Mouse (Mus musculus) lung, postnatal 14 days (tissue): Measurements from ENCODE around the gene Kcna3.

Experiments
- DNase-seq: peaks from one replicate; pipeline ENCODE4 v3.0.0; 2021

The Kcna3 gene

DNA sequence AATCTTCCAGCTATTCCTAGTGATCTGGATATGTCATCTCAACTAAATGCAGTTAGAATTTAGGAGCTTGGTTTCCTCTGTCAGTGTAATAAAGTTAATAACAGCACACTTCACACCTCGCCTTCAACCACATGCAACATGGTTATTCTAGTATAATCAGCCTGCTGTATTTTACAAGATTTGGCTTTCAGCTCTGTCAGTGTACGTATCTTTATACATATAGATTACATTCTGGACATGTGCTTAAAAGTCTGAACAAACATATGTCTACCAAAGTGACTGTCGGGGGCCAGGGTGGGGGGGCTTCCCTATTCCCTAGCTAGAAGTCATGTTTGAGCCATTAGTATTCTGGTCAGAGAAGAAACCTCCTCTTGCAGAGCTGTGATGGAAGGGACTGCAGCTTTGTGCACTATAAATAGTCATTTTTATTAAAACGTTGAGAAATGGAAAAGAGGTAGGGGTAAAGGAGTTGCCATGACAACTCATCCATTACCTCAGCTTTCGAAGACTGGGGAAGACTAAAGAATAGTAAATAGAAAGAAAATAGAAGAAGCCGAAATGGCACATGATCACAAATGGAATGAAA lies 29.6 kb downstream of the Kcna3 start:
- DNase-seq, result no peak

DNA sequence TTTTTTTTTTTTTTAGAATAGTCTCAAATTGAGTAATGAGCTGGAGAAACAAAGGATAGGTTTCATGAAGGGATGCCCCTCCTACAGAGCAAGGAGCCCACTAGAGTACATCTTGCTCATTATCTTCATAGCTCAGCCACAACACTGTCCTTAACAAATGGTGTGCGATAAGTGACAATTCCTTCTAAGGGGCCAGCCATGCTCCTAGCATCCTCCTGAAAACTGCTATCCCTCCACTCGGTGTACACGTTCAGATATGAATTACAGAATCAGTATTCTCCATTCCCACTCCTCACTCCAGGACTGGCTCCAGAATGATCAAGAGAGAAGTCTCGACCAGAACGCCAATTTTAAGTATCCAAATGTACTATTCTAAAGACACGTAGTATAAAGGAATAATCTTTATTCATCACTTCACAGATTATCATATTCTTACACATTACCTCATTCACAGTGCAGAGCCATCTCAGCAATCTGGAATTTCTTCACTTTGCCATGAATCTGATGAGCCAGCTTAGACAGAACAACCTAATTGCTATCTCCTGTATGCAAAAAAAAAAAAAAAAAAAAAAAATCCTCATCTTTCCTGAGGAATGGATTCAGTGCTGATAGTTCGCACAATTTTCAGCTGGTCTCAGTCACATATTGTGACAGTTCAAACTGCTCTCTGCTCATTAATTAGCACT lies 30.3 kb downstream of the Kcna3 start:
- no peak for DNase-seq

DNA sequence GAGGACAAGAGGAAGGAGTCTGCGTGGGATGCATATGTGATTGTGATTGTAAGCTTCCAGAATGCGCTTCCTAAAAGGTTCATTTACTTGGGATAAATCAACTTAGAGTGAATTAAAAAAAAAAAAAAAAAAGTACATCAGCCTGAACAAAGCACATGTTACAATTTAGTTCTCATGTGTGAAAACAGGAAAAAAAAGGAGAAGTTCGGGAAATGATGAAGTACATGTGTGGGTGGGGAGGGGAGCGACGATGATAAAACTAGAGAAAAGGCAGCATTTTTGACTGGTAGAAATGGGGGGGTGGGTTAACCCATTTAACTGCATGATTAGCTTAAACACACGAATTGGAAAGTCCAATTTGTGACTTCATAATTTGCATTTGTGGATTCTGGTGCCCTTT lies 31.3 kb downstream of the Kcna3 start:
- no peak for DNase-seq

DNA sequence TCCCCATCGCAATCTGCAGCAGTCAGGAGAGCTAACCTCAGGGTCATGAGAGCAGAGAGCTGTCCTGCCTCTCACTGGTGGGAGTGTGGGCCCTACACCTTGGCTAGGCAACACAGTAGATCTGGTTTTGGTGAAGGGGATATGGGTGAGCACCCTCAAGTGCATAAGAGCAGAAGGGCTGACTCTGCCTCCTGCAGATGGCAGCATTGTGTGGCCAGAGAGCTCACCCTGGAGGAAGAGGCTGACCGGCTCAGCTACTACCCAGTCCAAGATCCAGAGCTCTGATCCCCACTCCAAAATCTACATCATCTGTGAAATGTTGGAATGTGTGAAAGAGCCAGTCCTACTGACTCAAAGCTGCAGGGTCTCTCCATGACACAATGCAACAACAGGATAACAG lies 37.9 kb downstream of the Kcna3 start:
- DNase-seq, result no peak

DNA sequence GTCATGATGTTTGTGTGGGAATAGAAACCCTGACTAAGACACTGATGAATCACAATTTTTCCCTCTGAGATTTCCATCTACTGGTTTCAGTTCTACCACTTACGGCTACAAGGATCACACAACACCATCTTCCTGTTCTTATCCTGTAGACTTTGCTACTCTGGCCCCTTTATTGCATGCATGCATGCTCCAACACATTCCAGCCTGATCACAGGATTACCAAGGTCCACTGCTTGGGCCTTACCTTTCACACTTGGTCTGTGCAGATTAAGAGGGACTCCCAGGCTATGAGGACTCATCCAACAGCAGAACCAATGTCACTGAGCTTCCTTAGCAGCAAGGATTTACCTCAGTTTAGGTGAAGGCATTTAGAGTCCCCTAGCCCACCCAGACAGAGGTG lies 39.7 kb downstream of the Kcna3 start:
- no peak for DNase-seq

DNA sequence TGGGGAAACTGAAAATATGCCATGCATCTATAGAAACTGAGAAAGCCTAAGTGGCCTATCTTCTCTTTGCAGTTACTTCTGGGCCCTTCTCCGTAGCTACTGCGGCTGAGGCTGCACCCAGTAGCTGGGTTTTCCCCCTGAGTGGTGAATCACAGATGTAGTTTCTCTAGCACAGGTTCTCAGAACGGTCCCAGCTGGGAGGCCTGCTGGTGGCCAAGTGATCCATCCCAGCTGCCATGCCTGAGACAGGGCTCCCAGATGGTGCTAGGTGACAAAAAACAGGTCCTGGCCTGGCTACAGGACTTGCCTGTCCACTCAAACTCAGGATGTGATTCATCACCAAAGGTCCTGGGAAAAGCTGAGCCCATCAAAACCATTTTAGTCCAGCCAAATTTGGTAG lies 40.7 kb downstream of the Kcna3 start:
- DNase-seq, result peak; percentile 70

DNA sequence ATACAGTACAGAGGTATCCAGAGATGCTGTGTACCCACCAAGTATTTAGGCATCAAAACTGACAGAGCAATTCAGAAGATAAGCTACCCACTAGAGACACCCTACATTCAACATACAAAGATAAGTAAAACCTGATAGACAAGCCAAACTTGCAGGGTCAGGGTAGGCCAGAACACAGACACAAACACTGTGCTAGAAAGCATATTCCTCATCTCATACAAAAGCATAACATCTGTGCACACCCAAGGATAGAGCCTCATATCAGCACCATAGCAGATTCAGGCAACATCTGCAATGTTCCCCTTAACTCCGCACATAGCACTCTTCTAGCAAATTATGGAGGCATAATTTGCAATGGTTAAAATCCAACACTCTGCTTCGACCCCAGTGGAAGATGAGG lies 41.1 kb downstream of the Kcna3 start:
- no peak for DNase-seq

DNA sequence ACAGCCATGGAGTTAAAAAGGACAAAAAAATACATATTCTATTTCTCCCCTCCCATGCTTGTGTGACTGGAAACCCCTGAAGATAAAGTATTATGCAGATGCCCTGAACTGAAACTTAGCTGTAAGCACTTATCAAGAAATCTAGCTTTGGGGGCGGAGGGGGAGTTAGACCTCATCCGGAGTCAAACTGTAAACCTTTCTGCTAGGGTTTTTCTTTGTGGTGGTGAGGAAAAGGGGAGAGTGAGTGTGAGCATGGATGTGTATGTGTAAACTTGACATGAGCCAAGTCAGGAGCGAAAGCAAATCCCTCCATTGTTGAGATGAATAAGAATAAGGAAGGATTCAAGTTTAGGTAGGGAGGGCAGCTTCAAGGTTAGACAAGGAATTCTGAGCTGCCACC lies 44.8 kb downstream of the Kcna3 start:
- no peak for DNase-seq

DNA sequence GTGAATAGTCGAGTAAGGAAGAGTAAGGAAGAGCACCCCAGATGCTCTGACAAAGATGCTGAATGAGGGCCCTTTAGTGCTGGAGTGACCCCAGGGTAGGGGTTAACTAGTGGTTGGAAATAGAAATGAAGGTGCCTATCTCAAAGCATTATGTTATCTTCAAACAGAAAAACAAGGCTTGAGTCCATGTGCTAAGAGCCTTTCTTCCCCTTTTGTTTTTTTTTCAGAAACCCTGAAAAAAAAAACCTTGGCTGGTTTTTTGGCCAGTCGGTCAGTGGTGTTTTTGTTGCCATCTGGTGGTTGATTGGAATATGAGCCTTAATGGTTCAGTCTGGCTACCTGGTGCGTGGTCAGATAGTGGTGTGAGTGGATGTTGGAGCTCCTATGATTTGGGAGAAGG lies 45.3 kb downstream of the Kcna3 start:
- no peak for DNase-seq

DNA sequence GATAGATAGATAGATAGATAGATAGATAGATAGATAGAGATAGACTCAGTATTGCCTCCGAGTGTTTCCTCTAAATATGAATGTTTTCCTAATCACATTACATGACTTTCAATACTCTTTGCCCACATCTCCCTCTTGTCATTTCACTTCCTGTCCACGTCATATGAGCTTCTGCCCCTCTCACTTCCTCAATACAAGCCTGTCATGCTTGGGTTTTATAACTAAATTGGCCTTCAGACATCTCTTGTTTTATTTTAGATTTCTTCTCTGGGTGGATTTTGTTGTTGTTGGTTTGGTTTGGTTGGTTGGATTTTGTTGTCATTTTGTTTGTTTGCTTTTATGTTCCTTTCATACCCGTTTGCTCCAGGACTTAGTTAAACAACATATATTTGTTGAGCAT lies 48.6 kb downstream of the Kcna3 start:
- no peak for DNase-seq

DNA sequence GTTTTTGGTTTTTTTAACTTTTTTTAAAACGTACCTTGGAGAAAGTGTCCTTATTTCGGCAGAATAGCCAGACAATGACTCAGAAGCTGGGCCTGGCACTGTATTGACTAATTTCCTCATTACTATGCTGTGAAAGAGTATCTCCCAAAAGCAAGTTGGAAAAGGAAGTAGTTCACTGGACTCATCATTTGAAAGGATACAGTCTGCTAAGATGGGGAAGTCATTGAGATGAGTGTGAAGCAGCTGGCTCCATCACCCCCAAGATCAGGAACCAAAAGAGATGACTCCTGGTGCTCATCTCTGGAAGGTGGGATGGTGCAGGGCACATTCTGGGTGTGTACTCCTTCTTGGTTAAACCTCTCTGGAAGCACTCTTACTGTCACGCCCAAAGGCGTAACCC lies 51.4 kb downstream of the Kcna3 start:
- DNase-seq, result no peak
